Mouse (Mus musculus): Measurements from ENCODE around the gene Grn. TPM values are rescaled to one million over a fixed set of nuclear protein-coding genes. Genes with fewer than 3 reads are reported as not detected.

Gene Grn
- total and polyA plus RNA-seq, 3 experiments, result 63.7 to 453 (median 106) TPM

DNA sequence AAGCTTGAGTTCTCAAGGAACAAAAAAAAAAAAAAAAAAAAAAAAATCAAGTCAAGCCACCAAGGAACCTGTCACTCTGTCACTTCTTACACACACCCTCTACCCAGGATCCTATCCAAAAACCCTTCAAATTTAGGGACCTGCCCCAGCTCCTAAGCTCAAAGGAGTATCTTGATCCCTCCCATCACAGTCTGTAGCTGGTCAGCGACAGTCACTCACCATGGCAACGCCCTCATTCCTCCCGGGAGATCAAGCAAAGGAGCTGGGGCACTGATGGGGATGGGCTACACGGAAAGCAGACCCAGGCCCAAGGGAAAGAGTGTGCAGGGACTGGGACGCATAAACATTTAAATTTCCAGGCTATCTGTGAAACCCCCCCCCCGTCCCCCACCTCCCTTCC, 14.7 kb downstream of the Grn start:
- dilution Hi-C loops (cut with MboI; ENCODE audit: extremely low pct_ligation_motif_present, extremely low pct_unique_long_range_greater_than_20kb, low sequenced_read_pairs) (no loop called here), in situ Hi-C loops (cut with MboI; ENCODE audit: low pct_ligation_motif_present, low pct_unique_long_range_greater_than_20kb, low sequenced_read_pairs) (no loop called here)
- peak; percentile 38; the same call in 1 of the 2 replicates for TF ChIP-seq ZNF384 (IDR thresholded peaks at IDR 0.05; ENCODE audit: low read depth, low read length)
- TF ChIP-seq RAD21 (IDR thresholded peaks at IDR 0.05; ENCODE audit: low read depth, low read length), result no peak
- no peak for DNase-seq (ENCODE audit: extremely low read depth)
- Histone ChIP-seq H3K4me3 (replicated peaks in 1 of 3; ENCODE audit: low read depth in 2 of 3, low read length in 2 of 3, poor library complexity in 1 of 3) (no peak overlapping the region), H3K4me1 (ENCODE audit: control insufficient read depth in 1 of 2, insufficient read depth in 2 of 2) (no peaks in the 10 kb centered on the region), H3K36me3 (replicated peaks in 1 of 2; ENCODE audit: control insufficient read depth in 1 of 2, insufficient read depth in 1 of 2, low read length in 1 of 2) (no peaks in the 10 kb centered on the region), H3K27me3 (replicated peaks) (peaks cover 64% of the 10 kb centered on the region), H3K9ac (ENCODE audit: insufficient read depth, low read depth) (no peak overlapping the region), H3K4me2 (ENCODE audit: insufficient read depth, low read depth, poor library complexity, severe bottlenecking) (no peak overlapping the region), H3K79me2 (replicated peaks; ENCODE audit: control insufficient read depth, extremely low read depth, insufficient read depth, poor library complexity, severe bottlenecking) (no peaks in the 10 kb centered on the region), H3K27ac (ENCODE audit: insufficient read depth, low read depth) (no peak overlapping the region), H3K9me3 (replicated peaks; ENCODE audit: low read length) (peaks cover 17% of the 10 kb centered on the region)

DNA sequence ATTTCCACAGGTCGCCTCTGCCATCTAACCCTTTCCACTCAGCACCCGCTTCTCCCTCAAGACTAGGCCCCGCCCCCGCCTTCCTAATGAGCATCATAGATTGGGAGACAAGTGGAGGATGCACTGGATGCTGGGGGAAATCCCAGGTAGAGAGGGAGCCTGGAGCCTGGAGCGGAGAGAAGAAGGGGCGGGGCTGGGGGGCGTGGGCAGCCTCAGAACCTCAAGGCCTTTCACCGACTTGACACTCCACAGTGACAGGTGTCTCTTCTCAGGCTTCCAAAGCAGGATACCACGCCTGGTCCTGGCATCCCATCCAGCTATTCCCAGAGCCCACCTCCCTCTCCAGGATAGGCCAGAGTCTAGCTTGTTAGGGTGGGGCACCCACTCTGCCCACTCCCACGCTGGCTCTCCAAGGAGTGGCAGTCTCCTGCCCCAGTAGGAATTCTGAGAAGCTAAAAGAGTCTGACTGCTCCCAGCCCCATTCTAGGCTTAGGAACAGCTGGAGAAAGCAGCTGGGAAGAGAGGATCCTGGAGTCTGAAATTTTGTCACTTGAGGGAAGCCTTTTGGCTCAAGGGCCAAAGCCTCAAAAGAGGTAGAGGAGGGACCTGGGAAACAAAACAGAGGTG, 15.3 kb downstream of the Grn start:
- Histone ChIP-seq H3K36me3 (replicated peaks in 1 of 2; ENCODE audit: control insufficient read depth in 1 of 2, insufficient read depth in 1 of 2, low read length in 1 of 2) (no peaks in the 10 kb centered on the region), H3K79me2 (replicated peaks; ENCODE audit: control insufficient read depth, extremely low read depth, insufficient read depth, poor library complexity, severe bottlenecking) (no peaks in the 10 kb centered on the region), H3K4me1 (ENCODE audit: control insufficient read depth in 1 of 2, insufficient read depth in 2 of 2) (no peaks in the 10 kb centered on the region), H3K4me2 (ENCODE audit: insufficient read depth, low read depth, poor library complexity, severe bottlenecking) (no peak overlapping the region), H3K4me3 (replicated peaks in 1 of 3; ENCODE audit: low read depth in 2 of 3, low read length in 2 of 3, poor library complexity in 1 of 3) (no peak overlapping the region), H3K27ac (ENCODE audit: insufficient read depth, low read depth) (no peak overlapping the region), H3K27me3 (replicated peaks) (peaks cover 67% of the 10 kb centered on the region), H3K9ac (ENCODE audit: insufficient read depth, low read depth) (no peak overlapping the region), H3K9me3 (replicated peaks; ENCODE audit: low read length) (peaks cover 17% of the 10 kb centered on the region)
- no peak for TF ChIP-seq JUND (conservative IDR thresholded peaks at IDR 0.05; ENCODE audit: low read depth, low read length)
- TF ChIP-seq RAD21 (IDR thresholded peaks at IDR 0.05; ENCODE audit: low read depth, low read length), result no peak
- TF ChIP-seq USF1 (IDR thresholded peaks at IDR 0.05; ENCODE audit: low read depth, low read length), result no peak
- TF ChIP-seq MYC (IDR thresholded peaks at IDR 0.05; ENCODE audit: low read depth, low read length), result no peak
- dilution Hi-C loops (cut with MboI; ENCODE audit: extremely low pct_ligation_motif_present, extremely low pct_unique_long_range_greater_than_20kb, low sequenced_read_pairs) (no loop called here), in situ Hi-C loops (cut with MboI; ENCODE audit: low pct_ligation_motif_present, low pct_unique_long_range_greater_than_20kb, low sequenced_read_pairs) (no loop called here)
- DNase-seq (ENCODE audit: extremely low read depth), result no peak

DNA sequence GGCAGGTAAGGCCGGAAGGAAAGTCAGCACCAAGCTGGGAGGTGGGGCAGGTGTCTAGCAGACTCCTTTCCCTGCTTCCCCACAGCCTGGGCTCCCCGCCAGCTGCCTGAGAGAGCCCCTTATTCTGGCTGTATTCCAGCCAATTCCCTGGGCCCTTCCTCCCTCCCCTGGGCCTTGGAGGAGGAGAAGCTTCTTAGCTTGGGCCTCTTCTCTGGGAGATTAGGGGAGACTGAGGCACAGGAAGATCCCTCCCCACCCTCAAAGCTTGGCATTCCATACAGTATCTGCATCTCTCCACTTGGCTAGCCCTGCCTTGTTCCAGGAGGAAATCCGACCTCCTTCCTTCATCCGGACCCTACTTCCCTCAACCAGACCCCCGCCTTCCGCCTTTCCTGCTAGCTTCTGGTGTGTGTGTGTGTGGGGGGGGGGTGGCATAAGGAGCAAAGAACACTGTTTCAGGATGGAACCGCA, 15.8 kb downstream of the Grn start:
- no peaks in the 10 kb centered on the region for H3K79me2 ChIP-seq (replicated peaks; ENCODE audit: control insufficient read depth, extremely low read depth, insufficient read depth, poor library complexity, severe bottlenecking)
- peaks cover 70% of the 10 kb centered on the region for H3K27me3 ChIP-seq (replicated peaks)
- H3K4me2 ChIP-seq (ENCODE audit: insufficient read depth, low read depth, poor library complexity, severe bottlenecking), result no peak overlapping the region
- in situ Hi-C loops (cut with MboI; ENCODE audit: low pct_ligation_motif_present, low pct_unique_long_range_greater_than_20kb, low sequenced_read_pairs) (no loop called here), dilution Hi-C loops (cut with MboI; ENCODE audit: extremely low pct_ligation_motif_present, extremely low pct_unique_long_range_greater_than_20kb, low sequenced_read_pairs) (no loop called here)
- DNase-seq (ENCODE audit: extremely low read depth), result no peak
- H3K9ac ChIP-seq (ENCODE audit: insufficient read depth, low read depth), result no peak overlapping the region
- no peaks in the 10 kb centered on the region for H3K36me3 ChIP-seq (replicated peaks in 1 of 2; ENCODE audit: control insufficient read depth in 1 of 2, insufficient read depth in 1 of 2, low read length in 1 of 2)
- no peak overlapping the region for H3K4me3 ChIP-seq (replicated peaks in 1 of 3; ENCODE audit: low read depth in 2 of 3, low read length in 2 of 3, poor library complexity in 1 of 3)
- H3K4me1 ChIP-seq (ENCODE audit: control insufficient read depth in 1 of 2, insufficient read depth in 2 of 2), result no peaks in the 10 kb centered on the region
- no peak overlapping the region for H3K27ac ChIP-seq (ENCODE audit: insufficient read depth, low read depth)
- no peak for TF ChIP-seq SIN3A (IDR thresholded peaks at IDR 0.05; ENCODE audit: low read length)
- no peak for TF ChIP-seq IRF4 (IDR thresholded peaks at IDR 0.05; ENCODE audit: low read depth, low read length)
- TF ChIP-seq PAX5 (IDR thresholded peaks at IDR 0.05; ENCODE audit: low read length), result no peak
- TF ChIP-seq JUN (IDR thresholded peaks at IDR 0.05; ENCODE audit: insufficient read depth, low read depth, low read length), result no peak
- H3K9me3 ChIP-seq (replicated peaks; ENCODE audit: low read length), result peaks cover 17% of the 10 kb centered on the region

Data from CH12.LX (cell line).